Mouse (Mus musculus): ENCODE results near the gene Naxd.

Gene Naxd

GRCm38 (mm10) chr8:11513247-11513646 is 15.9 kb downstream of the Naxd start:
- DNase-seq (ENCODE audit: low spot score) = no peak

GRCm38 (mm10) chr8:11516292-11516691 is 19.0 kb downstream of the Naxd start:
- no peak for DNase-seq (ENCODE audit: low spot score)

GRCm38 (mm10) chr8:11517366-11518055 is 20.2 kb downstream of the Naxd start:
- DNase-seq (ENCODE audit: low spot score) = no peak

GRCm38 (mm10) chr8:11518056-11518396 is 20.7 kb downstream of the Naxd start:
- no peak for DNase-seq (ENCODE audit: low spot score)

GRCm38 (mm10) chr8:11518676-11519075 is 21.4 kb downstream of the Naxd start:
- peak; percentile 32 for DNase-seq (ENCODE audit: low spot score)

- DNase-seq (ENCODE audit: low spot score) = no peak
Measured at GRCm38 (mm10) chr8:11523331-11523730, 26.0 kb downstream of the Naxd start.

GRCm38 (mm10) chr8:11530155-11530770 is 33.0 kb downstream of the Naxd start:
- no peak for DNase-seq (ENCODE audit: low spot score)

- no peak for DNase-seq (ENCODE audit: low spot score)
Measured at GRCm38 (mm10) chr8:11530849-11531248, 33.5 kb downstream of the Naxd start.

- no peak for DNase-seq (ENCODE audit: low spot score)
Measured at GRCm38 (mm10) chr8:11534494-11534893, 37.2 kb downstream of the Naxd start.

GRCm38 (mm10) chr8:11539049-11539448 is 41.7 kb downstream of the Naxd start:
- no peak for DNase-seq (ENCODE audit: low spot score)

GRCm38 (mm10) chr8:11540182-11540581 is 42.9 kb downstream of the Naxd start:
- DNase-seq (ENCODE audit: low spot score) = no peak

- no peak for DNase-seq (ENCODE audit: low spot score)
Measured at GRCm38 (mm10) chr8:11542031-11542430, 44.7 kb downstream of the Naxd start.

- DNase-seq (ENCODE audit: low spot score) = no peak
Measured at GRCm38 (mm10) chr8:11542866-11543265, 45.6 kb downstream of the Naxd start.

GRCm38 (mm10) chr8:11544386-11544785 is 47.1 kb downstream of the Naxd start:
- DNase-seq (ENCODE audit: low spot score) = no peak

GRCm38 (mm10) chr8:11547063-11547462 is 49.8 kb downstream of the Naxd start:
- no peak for DNase-seq (ENCODE audit: low spot score)

- DNase-seq (ENCODE audit: low spot score) = peak; percentile 68
Measured at GRCm38 (mm10) chr8:11549706-11550105, 52.4 kb downstream of the Naxd start.

GRCm38 (mm10) chr8:11550281-11550948 is 53.1 kb downstream of the Naxd start, which contains the start of gene Cars2:
Cars2 (minus strand) TSS chr8:11550783.
- peak; percentile 91 for DNase-seq (ENCODE audit: low spot score)

- DNase-seq (ENCODE audit: low spot score) = peak; percentile 37
Measured at GRCm38 (mm10) chr8:11551497-11551896, 54.2 kb downstream of the Naxd start.

GRCm38 (mm10) chr8:11552390-11552789 is 55.1 kb downstream of the Naxd start:
- no peak for DNase-seq (ENCODE audit: low spot score)

- DNase-seq (ENCODE audit: low spot score) = peak; percentile 96
Measured at GRCm38 (mm10) chr8:11554799-11555719, 57.8 kb downstream of the Naxd start, which contains the start of gene Ing1. Ing1 (plus strand) TSS chr8:11555571.

GRCm38 (mm10) chr8:11555720-11556591 is 58.6 kb downstream of the Naxd start:
- peak; percentile 100 for DNase-seq (ENCODE audit: low spot score)

Measured in MN1 (cell line).